Mouse (Mus musculus): ENCODE data around the gene Cisd3. TPM values are rescaled to one million over a fixed set of nuclear protein-coding genes. Genes with fewer than 3 reads are reported as not detected.

Cisd3 gene
- total and polyA plus RNA-seq, 2 experiments from 2014 or later: 50.8 to 125 TPM

DNA sequence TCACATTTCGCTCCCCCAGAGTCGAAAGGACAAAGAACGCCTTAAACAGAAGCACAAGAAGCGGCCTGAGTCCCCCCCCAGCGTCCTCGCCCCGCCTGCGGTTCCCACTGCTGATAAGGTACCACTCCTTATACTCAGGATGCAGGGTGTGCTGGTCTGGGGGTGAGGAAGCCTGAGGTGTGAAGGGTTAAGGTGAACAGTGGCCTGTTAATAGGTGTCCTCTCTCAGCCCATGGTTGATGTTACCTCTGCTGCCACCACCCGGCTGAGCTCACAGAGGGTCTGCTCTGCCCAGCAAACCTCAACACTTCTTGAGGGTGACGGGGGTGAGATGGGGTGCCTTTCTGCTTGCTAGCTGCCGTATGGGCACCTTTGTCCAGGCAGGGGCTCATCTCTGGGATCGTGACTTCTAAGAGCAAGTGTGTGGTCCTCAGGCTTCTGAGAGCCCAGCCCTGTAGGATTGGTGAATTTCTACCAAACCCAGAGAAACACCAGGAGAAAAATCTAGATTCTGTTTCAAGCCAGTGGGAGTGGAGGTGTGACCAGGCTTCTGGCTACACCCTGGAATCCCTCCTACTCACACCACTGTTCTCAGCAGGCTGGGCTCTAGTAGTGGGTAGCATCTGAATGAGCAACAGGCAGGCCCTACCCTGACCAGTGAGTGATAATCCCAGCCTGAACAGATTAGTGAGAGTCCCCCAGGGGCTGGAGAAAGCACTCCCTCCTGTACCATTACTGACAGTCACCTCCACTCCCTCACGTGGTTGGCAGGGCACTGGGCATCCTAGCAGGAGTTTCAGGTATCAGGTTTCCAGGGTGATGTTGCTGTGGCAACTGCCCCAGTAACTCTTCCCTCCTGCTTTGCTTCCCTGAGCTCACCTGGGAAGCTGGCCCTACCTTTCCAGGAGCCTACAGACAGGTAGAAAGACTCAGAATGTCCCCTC is 15.1 kb upstream of the Cisd3 start:
- Histone ChIP-seq H3K9me3 (replicated peaks; ENCODE audit: control insufficient read depth, low read length) (no peaks in the 10 kb centered on the region), H3K36me3 (replicated peaks; ENCODE audit: control insufficient read depth, insufficient read depth, low read length) (peaks cover 84% of the 10 kb centered on the region), H3K4me2 (ENCODE audit: low read depth, low read length) (peak overlapping the region; percentile 57), H3K27ac (ENCODE audit: low read depth) (peak overlapping the region; percentile 91), H3K27me3 (ENCODE audit: control insufficient read depth, insufficient read depth, low read length) (no peaks in the 10 kb centered on the region), H3K9ac (replicated peaks; ENCODE audit: low read depth, low read length) (peak overlapping the region; percentile 45), H3K4me1 (ENCODE audit: control insufficient read depth, insufficient read depth) (peaks cover 16% of the 10 kb centered on the region), H3K4me3 (ENCODE audit: low read depth, low read length) (0 out of 2 replicates have a peak overlapping the region, but pooled peaks have one; percentile 14)
- TF ChIP-seq EP300 (IDR thresholded peaks at IDR 0.05; ENCODE audit: low read depth) (no peak), CTCF (IDR thresholded peaks at IDR 0.05; ENCODE audit: low read depth) (peak; percentile 50)
- 23% methylated on average over 13 of the region's 13 CpGs for WGBS
- ATAC-seq (ENCODE audit: insufficient read depth, low read depth): peak; percentile 82
- DNase-seq (ENCODE audit: low spot score): peak; percentile 52

DNA sequence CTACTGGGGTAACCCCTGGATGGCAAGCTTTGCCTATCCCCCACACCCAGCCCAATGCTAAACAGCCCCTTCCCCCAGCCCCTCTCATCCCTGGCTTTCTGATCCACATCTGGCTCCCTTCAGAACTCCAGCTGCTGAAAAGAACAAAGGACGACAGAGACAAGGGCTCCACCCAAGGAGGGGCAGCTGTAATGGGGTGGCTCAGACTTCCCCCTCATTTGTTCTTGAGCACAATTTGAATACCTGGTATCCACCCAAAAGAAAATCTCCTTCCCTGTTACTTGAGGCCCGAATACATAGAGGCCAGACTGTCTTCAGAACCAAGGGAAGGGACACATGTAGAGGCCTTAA is 14.5 kb upstream of the Cisd3 start:
- no peak for DNase-seq (ENCODE audit: low spot score)
- H3K9ac ChIP-seq (replicated peaks; ENCODE audit: low read depth, low read length): no peak overlapping the region
- WGBS: 77% methylated on average over 2 of the region's 2 CpGs

DNA sequence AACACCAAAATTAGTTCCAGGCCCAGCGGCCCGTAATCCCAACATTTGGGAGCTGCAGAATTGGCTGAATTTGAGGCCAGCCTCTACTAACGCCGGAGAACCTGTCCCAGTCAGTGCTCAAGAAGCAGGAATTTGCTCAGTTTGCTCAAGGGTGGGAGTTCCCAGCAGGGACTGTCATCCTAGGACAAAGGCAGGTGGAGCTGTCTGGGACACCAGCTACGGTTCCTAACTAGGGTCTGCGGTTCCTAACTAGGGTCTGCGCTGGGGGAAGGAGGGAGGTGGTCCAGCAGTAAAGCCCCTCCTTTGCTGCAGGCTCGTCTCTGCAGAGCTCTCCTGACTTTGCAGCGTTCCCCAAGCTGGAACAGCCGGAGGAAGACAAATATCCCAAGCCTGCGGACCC is 12.5 kb upstream of the Cisd3 start:
- 87% methylated on average over 11 of the region's 11 CpGs for WGBS
- H3K4me1 ChIP-seq (ENCODE audit: control insufficient read depth, insufficient read depth): peaks cover 16% of the 10 kb centered on the region
- peaks cover 89% of the 10 kb centered on the region for H3K36me3 ChIP-seq (replicated peaks; ENCODE audit: control insufficient read depth, insufficient read depth, low read length)
- no peak overlapping the region for H3K4me2 ChIP-seq (ENCODE audit: low read depth, low read length)
- no peak for DNase-seq (ENCODE audit: low spot score)
- H3K27me3 ChIP-seq (ENCODE audit: control insufficient read depth, insufficient read depth, low read length): no peaks in the 10 kb centered on the region
- H3K27ac ChIP-seq (ENCODE audit: low read depth): no peak overlapping the region
- no peak for TF ChIP-seq CTCF (IDR thresholded peaks at IDR 0.05; ENCODE audit: low read depth)
- TF ChIP-seq EP300 (IDR thresholded peaks at IDR 0.05; ENCODE audit: low read depth): no peak
- H3K9me3 ChIP-seq (replicated peaks; ENCODE audit: control insufficient read depth, low read length): no peaks in the 10 kb centered on the region
- no peak overlapping the region for H3K4me3 ChIP-seq (ENCODE audit: low read depth, low read length)
- no peak for ATAC-seq (ENCODE audit: insufficient read depth, low read depth)
- H3K9ac ChIP-seq (replicated peaks; ENCODE audit: low read depth, low read length): no peak overlapping the region

More for the DNA sequence above, 14.5 kb upstream of the Cisd3 start:
- H3K27ac ChIP-seq (ENCODE audit: low read depth): no peak overlapping the region
- TF ChIP-seq EP300 (IDR thresholded peaks at IDR 0.05; ENCODE audit: low read depth) (no peak), CTCF (IDR thresholded peaks at IDR 0.05; ENCODE audit: low read depth) (no peak)
- H3K4me1 ChIP-seq (ENCODE audit: control insufficient read depth, insufficient read depth): peaks cover 16% of the 10 kb centered on the region
- no peaks in the 10 kb centered on the region for H3K27me3 ChIP-seq (ENCODE audit: control insufficient read depth, insufficient read depth, low read length)
- H3K4me2 ChIP-seq (ENCODE audit: low read depth, low read length): no peak overlapping the region
- no peak for ATAC-seq (ENCODE audit: insufficient read depth, low read depth)
- H3K36me3 ChIP-seq (replicated peaks; ENCODE audit: control insufficient read depth, insufficient read depth, low read length): peaks cover 87% of the 10 kb centered on the region
- H3K4me3 ChIP-seq (ENCODE audit: low read depth, low read length): no peak overlapping the region
- no peaks in the 10 kb centered on the region for H3K9me3 ChIP-seq (replicated peaks; ENCODE audit: control insufficient read depth, low read length)

- Histone ChIP-seq H3K9me3 (replicated peaks; ENCODE audit: control insufficient read depth, low read length) (no peaks in the 10 kb centered on the region), H3K4me1 (ENCODE audit: control insufficient read depth, insufficient read depth) (no peaks in the 10 kb centered on the region), H3K9ac (replicated peaks; ENCODE audit: low read depth, low read length) (no peak overlapping the region), H3K4me3 (ENCODE audit: low read depth, low read length) (no peak overlapping the region), H3K27me3 (ENCODE audit: control insufficient read depth, insufficient read depth, low read length) (no peaks in the 10 kb centered on the region), H3K27ac (ENCODE audit: low read depth) (no peak overlapping the region), H3K36me3 (replicated peaks; ENCODE audit: control insufficient read depth, insufficient read depth, low read length) (peaks cover 92% of the 10 kb centered on the region), H3K4me2 (ENCODE audit: low read depth, low read length) (no peak overlapping the region)
- TF ChIP-seq EP300 (IDR thresholded peaks at IDR 0.05; ENCODE audit: low read depth) (no peak), CTCF (IDR thresholded peaks at IDR 0.05; ENCODE audit: low read depth) (no peak)
- ATAC-seq (ENCODE audit: insufficient read depth, low read depth) (no peak), DNase-seq (ENCODE audit: low spot score) (no peak)
- WGBS: 68% methylated on average over 14 of the region's 15 CpGs
These were observed 9.4 kb upstream of the Cisd3 start for GRCm38 (mm10) chr11:97676050-97676754.

- no peak overlapping the region for H3K4me2 ChIP-seq (ENCODE audit: low read depth, low read length)
- no peaks in the 10 kb centered on the region for H3K27me3 ChIP-seq (ENCODE audit: control insufficient read depth, insufficient read depth, low read length)
- no peak overlapping the region for H3K9ac ChIP-seq (replicated peaks; ENCODE audit: low read depth, low read length)
- H3K4me1 ChIP-seq (ENCODE audit: control insufficient read depth, insufficient read depth): no peaks in the 10 kb centered on the region
- no peak overlapping the region for H3K27ac ChIP-seq (ENCODE audit: low read depth)
- no peaks in the 10 kb centered on the region for H3K9me3 ChIP-seq (replicated peaks; ENCODE audit: control insufficient read depth, low read length)
- peaks cover 92% of the 10 kb centered on the region for H3K36me3 ChIP-seq (replicated peaks; ENCODE audit: control insufficient read depth, insufficient read depth, low read length)
- H3K4me3 ChIP-seq (ENCODE audit: low read depth, low read length): no peak overlapping the region
- TF ChIP-seq CTCF (IDR thresholded peaks at IDR 0.05; ENCODE audit: low read depth): no peak
- no peak for TF ChIP-seq EP300 (IDR thresholded peaks at IDR 0.05; ENCODE audit: low read depth)
- ATAC-seq (ENCODE audit: insufficient read depth, low read depth) (no peak), DNase-seq (ENCODE audit: low spot score) (no peak)
- WGBS: 64% methylated on average over 15 of the region's 15 CpGs
These were observed 8.2 kb upstream of the Cisd3 start for GRCm38 (mm10) chr11:97677381-97677780.
